Mouse (Mus musculus): ENCODE measurements around the gene Mpzl3. TPM values are rescaled to one million over a fixed set of nuclear protein-coding genes. Genes with fewer than 3 reads are reported as not detected.

Mpzl3 gene
- polyA plus RNA-seq, 1 experiment from 2014 or later: 1.2 TPM

DNA sequence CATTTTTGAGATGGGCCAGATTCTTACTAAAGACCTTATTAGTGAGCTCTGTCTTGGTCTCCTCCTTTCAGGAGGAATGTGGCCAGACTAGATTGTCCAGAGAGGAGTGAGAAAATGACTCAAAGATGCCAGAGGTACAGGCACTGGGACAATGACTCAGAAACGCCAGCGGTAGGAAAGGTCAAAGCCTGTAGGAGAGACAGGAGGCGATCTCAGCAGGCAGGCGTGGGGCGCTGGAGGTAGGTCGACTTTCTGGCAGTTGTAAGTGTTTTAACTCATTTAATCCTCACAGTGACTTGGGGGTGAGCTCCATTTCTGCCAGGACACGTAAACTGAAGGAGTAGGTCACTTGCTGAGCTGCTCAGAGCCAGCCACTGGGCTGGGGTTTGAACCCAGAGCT is 5.2 kb downstream of the Mpzl3 start:
- WGBS: 40% methylated on average over 7 of the region's 7 CpGs
- Histone ChIP-seq H3K4me1 (replicated peaks; ENCODE audit: control insufficient read depth, insufficient read depth, low read length) (no peaks in the 10 kb centered on the region), H3K4me2 (ENCODE audit: low read length) (no peak overlapping the region), H3K36me3 (ENCODE audit: control insufficient read depth, insufficient read depth) (no peaks in the 10 kb centered on the region), H3K27ac (ENCODE audit: low read length) (no peak overlapping the region), H3K27me3 (replicated peaks; ENCODE audit: control insufficient read depth, insufficient read depth, low read length) (peaks cover 24% of the 10 kb centered on the region), H3K9me3 (ENCODE audit: control insufficient read depth, low read length) (no peaks in the 10 kb centered on the region), H3K9ac (replicated peaks; ENCODE audit: low read depth, low read length) (no peak overlapping the region), H3K4me3 (replicated peaks; ENCODE audit: low read length) (no peak overlapping the region)
- ATAC-seq: no peak

DNA sequence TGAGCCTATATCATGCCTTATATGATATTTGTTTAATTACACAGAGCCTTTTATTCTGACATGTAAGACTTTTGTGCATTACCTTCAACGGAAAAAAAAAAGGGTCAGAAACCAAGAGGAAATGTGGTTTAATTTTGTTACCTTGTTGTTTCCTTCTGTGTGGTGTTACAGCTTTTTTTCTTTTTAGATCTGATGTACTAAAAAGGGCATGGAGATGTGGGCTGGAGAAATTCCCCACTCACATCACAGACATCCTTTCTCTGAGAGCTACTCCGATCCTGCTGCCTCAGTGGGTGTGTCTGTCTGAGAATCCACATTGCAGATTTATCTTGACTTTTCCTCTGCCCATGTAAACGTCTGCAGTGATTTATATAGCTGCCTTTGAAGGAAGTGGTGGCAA is 7.7 kb downstream of the Mpzl3 start:
- H3K27ac ChIP-seq (ENCODE audit: low read length): no peak overlapping the region
- ATAC-seq: no peak
- H3K4me2 ChIP-seq (ENCODE audit: low read length): no peak overlapping the region
- WGBS: 79% methylated on average over 3 of the region's 3 CpGs
- no peak overlapping the region for H3K9ac ChIP-seq (replicated peaks; ENCODE audit: low read depth, low read length)
- H3K9me3 ChIP-seq (ENCODE audit: control insufficient read depth, low read length): no peaks in the 10 kb centered on the region
- no peaks in the 10 kb centered on the region for H3K36me3 ChIP-seq (ENCODE audit: control insufficient read depth, insufficient read depth)
- H3K27me3 ChIP-seq (replicated peaks; ENCODE audit: control insufficient read depth, insufficient read depth, low read length): peaks cover 17% of the 10 kb centered on the region
- no peak overlapping the region for H3K4me3 ChIP-seq (replicated peaks; ENCODE audit: low read length)
- no peaks in the 10 kb centered on the region for H3K4me1 ChIP-seq (replicated peaks; ENCODE audit: control insufficient read depth, insufficient read depth, low read length)

- Histone ChIP-seq H3K27ac (ENCODE audit: low read length) (no peak overlapping the region), H3K4me2 (ENCODE audit: low read length) (no peak overlapping the region), H3K9ac (replicated peaks; ENCODE audit: low read depth, low read length) (no peak overlapping the region), H3K4me1 (replicated peaks; ENCODE audit: control insufficient read depth, insufficient read depth, low read length) (no peaks in the 10 kb centered on the region), H3K27me3 (replicated peaks; ENCODE audit: control insufficient read depth, insufficient read depth, low read length) (peaks cover 6% of the 10 kb centered on the region; the same call in 1 of the 2 replicates), H3K9me3 (ENCODE audit: control insufficient read depth, low read length) (no peaks in the 10 kb centered on the region), H3K4me3 (replicated peaks; ENCODE audit: low read length) (no peak overlapping the region), H3K36me3 (ENCODE audit: control insufficient read depth, insufficient read depth) (no peaks in the 10 kb centered on the region)
- ATAC-seq: no peak
- 87% methylated on average over 6 of the region's 6 CpGs for WGBS
Observed at GRCm38 (mm10) chr9:45064421-45064820, 9.4 kb downstream of the Mpzl3 start.

DNA sequence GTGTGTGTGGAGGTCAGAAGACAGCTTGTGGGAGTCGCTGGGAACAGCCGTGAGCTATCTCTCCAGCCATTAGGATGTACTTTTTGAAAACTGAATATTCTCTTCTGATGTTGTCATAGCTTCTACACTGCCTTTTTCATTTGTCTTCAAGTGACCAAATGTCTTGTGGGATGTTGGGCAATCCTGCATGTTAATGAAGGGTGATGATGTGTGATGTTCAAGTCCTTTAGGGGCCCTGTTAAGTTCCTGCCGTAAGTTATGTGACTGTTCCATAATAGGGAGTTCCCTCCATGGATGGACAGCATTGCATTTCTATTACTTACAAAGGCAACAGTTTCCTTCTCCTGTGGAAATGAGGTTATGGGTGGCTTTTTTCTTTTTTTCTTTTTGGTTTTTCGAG is 11.7 kb downstream of the Mpzl3 start:
- Histone ChIP-seq H3K27me3 (replicated peaks; ENCODE audit: control insufficient read depth, insufficient read depth, low read length) (no peaks in the 10 kb centered on the region), H3K9me3 (ENCODE audit: control insufficient read depth, low read length) (no peaks in the 10 kb centered on the region), H3K36me3 (ENCODE audit: control insufficient read depth, insufficient read depth) (no peaks in the 10 kb centered on the region), H3K9ac (replicated peaks; ENCODE audit: low read depth, low read length) (no peak overlapping the region), H3K4me2 (ENCODE audit: low read length) (no peak overlapping the region), H3K4me3 (replicated peaks; ENCODE audit: low read length) (no peak overlapping the region), H3K4me1 (replicated peaks; ENCODE audit: control insufficient read depth, insufficient read depth, low read length) (no peaks in the 10 kb centered on the region), H3K27ac (ENCODE audit: low read length) (no peak overlapping the region)
- WGBS: 81% methylated on average over 4 of the region's 4 CpGs
- ATAC-seq: no peak

DNA sequence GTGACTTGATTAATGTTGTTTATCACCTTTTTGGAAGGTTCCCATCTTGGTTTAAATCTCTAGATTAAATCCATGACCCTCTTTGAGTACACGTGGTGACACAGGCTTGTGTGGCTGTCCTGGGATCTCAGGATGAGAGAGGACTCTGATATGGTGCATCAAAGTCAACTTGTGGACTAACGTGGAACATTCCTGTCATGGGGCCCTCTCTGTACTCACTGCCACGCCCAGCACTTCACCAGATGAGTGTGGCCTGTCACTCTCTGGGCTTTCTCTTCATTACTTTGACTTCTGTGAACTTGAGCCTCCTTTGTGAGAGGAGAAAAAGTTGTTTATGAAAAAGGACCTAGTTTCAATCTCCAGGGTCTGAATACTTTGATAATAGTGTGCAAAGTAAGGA is 16.8 kb downstream of the Mpzl3 start:
- 55% methylated on average over 3 of the region's 3 CpGs for WGBS
- Histone ChIP-seq H3K9ac (replicated peaks; ENCODE audit: low read depth, low read length) (no peak overlapping the region), H3K27ac (ENCODE audit: low read length) (no peak overlapping the region), H3K4me2 (ENCODE audit: low read length) (no peak overlapping the region), H3K9me3 (ENCODE audit: control insufficient read depth, low read length) (no peaks in the 10 kb centered on the region), H3K4me1 (replicated peaks; ENCODE audit: control insufficient read depth, insufficient read depth, low read length) (no peaks in the 10 kb centered on the region), H3K27me3 (replicated peaks; ENCODE audit: control insufficient read depth, insufficient read depth, low read length) (no peaks in the 10 kb centered on the region), H3K36me3 (ENCODE audit: control insufficient read depth, insufficient read depth) (no peaks in the 10 kb centered on the region), H3K4me3 (replicated peaks; ENCODE audit: low read length) (no peak overlapping the region)
- ATAC-seq: no peak

DNA sequence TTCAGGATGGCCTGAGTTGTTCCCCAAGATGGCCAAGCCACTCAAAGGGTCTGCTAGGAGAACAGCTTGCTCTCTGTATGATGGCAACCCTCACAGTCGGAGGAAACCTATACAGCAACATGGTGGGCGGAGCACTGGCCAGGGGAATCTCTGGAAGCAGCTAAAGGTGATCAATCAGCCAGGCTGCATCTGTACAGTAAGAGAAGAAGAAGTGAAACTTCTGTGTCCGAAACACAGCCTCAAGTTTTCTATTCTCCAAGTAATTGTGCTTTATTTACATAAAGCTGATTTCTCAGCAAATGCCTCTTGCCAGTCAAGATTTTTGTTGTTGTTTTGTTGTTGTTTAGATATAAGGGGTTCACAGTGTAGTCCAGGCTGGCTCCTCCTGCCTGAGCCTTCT is 22.9 kb downstream of the Mpzl3 start:
- H3K4me1 ChIP-seq (replicated peaks; ENCODE audit: control insufficient read depth, insufficient read depth, low read length): no peaks in the 10 kb centered on the region
- 69% methylated on average over 3 of the region's 3 CpGs for WGBS

DNA sequence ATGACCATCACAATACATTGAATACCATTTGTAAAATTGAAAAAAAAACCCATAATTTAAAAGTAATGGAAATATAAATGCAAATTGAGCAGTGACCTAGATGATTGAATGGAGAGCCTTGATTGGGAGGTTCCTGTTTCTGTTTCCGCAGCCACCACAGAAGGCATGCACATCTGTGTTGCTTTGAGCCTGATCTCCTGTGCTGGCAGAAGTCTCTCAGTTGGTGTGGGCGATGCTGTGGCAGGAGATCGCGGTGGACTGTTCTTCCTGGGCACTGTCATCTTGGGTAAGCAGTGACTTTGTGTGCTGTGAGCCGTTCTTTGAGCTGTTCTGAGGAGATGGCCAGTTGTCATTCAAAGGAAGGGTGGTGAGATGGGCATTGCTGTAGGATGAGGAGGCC is 24.0 kb downstream of the Mpzl3 start, which contains the start of gene Jaml:
Gene Jaml (plus strand): TSS at position 173 of the 400 bp plus-strand sequence.
- H3K27me3 ChIP-seq (replicated peaks; ENCODE audit: control insufficient read depth, insufficient read depth, low read length): no peaks in the 10 kb centered on the region
- H3K4me3 ChIP-seq (replicated peaks; ENCODE audit: low read length): no peak within 1 kb of the TSS
- H3K9ac ChIP-seq (replicated peaks; ENCODE audit: low read depth, low read length): no peak within 1 kb of the TSS
- no peak for ATAC-seq
- H3K4me2 ChIP-seq (ENCODE audit: low read length): no peak within 1 kb of the TSS
- no peaks in the 10 kb centered on the region for H3K4me1 ChIP-seq (replicated peaks; ENCODE audit: control insufficient read depth, insufficient read depth, low read length)
- 91% methylated on average over 5 of the region's 5 CpGs for WGBS
- no peaks in the 10 kb centered on the region for H3K36me3 ChIP-seq (ENCODE audit: control insufficient read depth, insufficient read depth)
- H3K9me3 ChIP-seq (ENCODE audit: control insufficient read depth, low read length): no peaks in the 10 kb centered on the region
- no peak within 1 kb of the TSS for H3K27ac ChIP-seq (ENCODE audit: low read length)

More for the DNA sequence above, 22.9 kb downstream of the Mpzl3 start:
- Histone ChIP-seq H3K9me3 (ENCODE audit: control insufficient read depth, low read length) (no peaks in the 10 kb centered on the region), H3K4me2 (ENCODE audit: low read length) (no peak overlapping the region), H3K27ac (ENCODE audit: low read length) (no peak overlapping the region), H3K9ac (replicated peaks; ENCODE audit: low read depth, low read length) (no peak overlapping the region), H3K36me3 (ENCODE audit: control insufficient read depth, insufficient read depth) (no peaks in the 10 kb centered on the region), H3K27me3 (replicated peaks; ENCODE audit: control insufficient read depth, insufficient read depth, low read length) (no peaks in the 10 kb centered on the region), H3K4me3 (replicated peaks; ENCODE audit: low read length) (no peak overlapping the region)
- no peak for ATAC-seq

GRCm38 (mm10) chr9:45083132-45083531 is 28.1 kb downstream of the Mpzl3 start:
- 0 out of 2 replicates have a peak, but pooled peaks cover 2% of the 10 kb centered on the region for H3K27me3 ChIP-seq (replicated peaks; ENCODE audit: control insufficient read depth, insufficient read depth, low read length)
- no peak overlapping the region for H3K27ac ChIP-seq (ENCODE audit: low read length)
- H3K4me1 ChIP-seq (replicated peaks; ENCODE audit: control insufficient read depth, insufficient read depth, low read length): no peaks in the 10 kb centered on the region
- no peak for ATAC-seq
- 89% methylated on average over 3 of the region's 3 CpGs for WGBS
- H3K9ac ChIP-seq (replicated peaks; ENCODE audit: low read depth, low read length): no peak overlapping the region
- no peak overlapping the region for H3K4me2 ChIP-seq (ENCODE audit: low read length)
- H3K36me3 ChIP-seq (ENCODE audit: control insufficient read depth, insufficient read depth): no peaks in the 10 kb centered on the region
- no peak overlapping the region for H3K4me3 ChIP-seq (replicated peaks; ENCODE audit: low read length)
- H3K9me3 ChIP-seq (ENCODE audit: control insufficient read depth, low read length): no peaks in the 10 kb centered on the region

GRCm38 (mm10) chr9:45084556-45084955 is 29.6 kb downstream of the Mpzl3 start:
- Histone ChIP-seq H3K9me3 (ENCODE audit: control insufficient read depth, low read length) (no peaks in the 10 kb centered on the region), H3K4me1 (replicated peaks; ENCODE audit: control insufficient read depth, insufficient read depth, low read length) (no peaks in the 10 kb centered on the region), H3K9ac (replicated peaks; ENCODE audit: low read depth, low read length) (no peak overlapping the region), H3K27me3 (replicated peaks; ENCODE audit: control insufficient read depth, insufficient read depth, low read length) (0 out of 2 replicates have a peak, but pooled peaks cover 2% of the 10 kb centered on the region), H3K4me2 (ENCODE audit: low read length) (no peak overlapping the region), H3K36me3 (ENCODE audit: control insufficient read depth, insufficient read depth) (no peaks in the 10 kb centered on the region), H3K4me3 (replicated peaks; ENCODE audit: low read length) (no peak overlapping the region), H3K27ac (ENCODE audit: low read length) (no peak overlapping the region)
- WGBS: 73% methylated on average over 5 of the region's 5 CpGs
- no peak for ATAC-seq

Data from forebrain, embryonic 16.5 days (tissue).